Mouse (Mus musculus) neutrophil, adult 65 days (primary cell): ENCODE data around the gene Olfr765. TPM values are rescaled to one million over a fixed set of nuclear protein-coding genes. Genes with fewer than 3 reads are reported as not detected.

ENCODE experiments used
- total RNA-seq: library from RNA; stranded (reverse); gene quantifications from 2 replicates; pipeline ENCODE4 v1.2.4, GENCODE M21; 2023

Olfr765 gene
- total RNA-seq: not detected in 2 replicates

DNA sequence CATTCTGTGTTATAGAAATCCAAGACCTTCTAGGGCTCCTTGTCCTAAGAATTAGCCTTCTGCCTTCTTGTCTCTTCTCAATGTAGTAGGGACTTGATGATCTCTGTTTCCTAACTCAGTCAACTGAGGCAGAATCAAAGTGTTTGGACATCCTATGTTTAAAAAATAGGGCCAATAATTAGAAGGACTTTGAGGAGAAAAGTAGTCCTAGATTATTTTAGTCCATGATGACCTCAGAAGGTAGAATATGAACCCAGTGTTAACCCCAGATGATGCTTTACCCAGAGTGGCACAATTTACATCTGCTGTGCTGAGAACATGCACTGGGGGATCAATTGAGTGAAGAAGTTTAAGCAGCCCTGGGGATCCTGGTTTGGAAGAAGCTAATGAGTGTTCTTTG lies at the start of gene Olfr765:
TSS of gene Olfr765 (minus strand) at position 101 of the 400 bp plus-strand sequence.

DNA sequence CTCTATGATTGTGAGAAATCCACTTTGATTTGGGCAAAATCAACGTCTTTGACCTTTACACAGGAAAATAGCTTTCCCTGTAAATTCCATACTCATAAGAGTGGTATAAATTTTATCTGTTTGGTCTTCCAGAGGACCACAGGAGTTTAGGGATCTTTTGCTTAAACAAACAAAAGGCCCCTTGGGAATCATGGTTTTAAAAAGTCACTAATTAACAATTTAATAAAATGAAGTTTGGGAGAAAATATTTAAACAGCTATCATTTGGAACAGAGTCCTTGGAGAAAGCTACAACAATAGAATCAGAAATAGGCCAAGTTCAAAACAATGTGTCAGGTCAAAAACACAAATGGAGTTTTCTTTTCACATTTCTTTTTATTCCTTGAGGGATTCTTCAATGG lies 49.5 kb upstream of the Olfr765 start, which contains the start of gene Olfr768:
TSS of gene Olfr768 (minus strand) at position 101 of the 400 bp plus-strand sequence.

DNA sequence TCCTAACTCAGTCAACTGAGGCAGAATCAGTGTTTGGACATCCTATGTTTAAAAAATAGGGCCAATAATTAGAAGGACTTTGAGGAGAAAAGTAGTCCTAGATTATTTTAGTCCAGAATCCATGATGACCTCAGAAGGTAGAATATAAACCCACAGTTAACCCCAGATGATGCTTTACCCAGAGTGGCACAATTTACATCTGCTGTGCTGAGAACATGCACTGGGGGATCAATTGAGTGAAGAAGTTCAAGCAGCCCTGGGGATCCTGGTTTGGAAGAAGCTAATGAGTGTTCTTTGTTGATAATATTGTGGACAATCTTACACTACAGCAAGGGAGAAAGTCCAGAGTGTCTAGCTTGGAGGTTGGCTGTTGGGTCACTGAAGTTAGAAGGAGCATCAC lies 33.0 kb upstream of the Olfr765 start, which contains the start of gene Olfr767:
TSS of gene Olfr767 (minus strand) at position 101 of the 400 bp plus-strand sequence.

DNA sequence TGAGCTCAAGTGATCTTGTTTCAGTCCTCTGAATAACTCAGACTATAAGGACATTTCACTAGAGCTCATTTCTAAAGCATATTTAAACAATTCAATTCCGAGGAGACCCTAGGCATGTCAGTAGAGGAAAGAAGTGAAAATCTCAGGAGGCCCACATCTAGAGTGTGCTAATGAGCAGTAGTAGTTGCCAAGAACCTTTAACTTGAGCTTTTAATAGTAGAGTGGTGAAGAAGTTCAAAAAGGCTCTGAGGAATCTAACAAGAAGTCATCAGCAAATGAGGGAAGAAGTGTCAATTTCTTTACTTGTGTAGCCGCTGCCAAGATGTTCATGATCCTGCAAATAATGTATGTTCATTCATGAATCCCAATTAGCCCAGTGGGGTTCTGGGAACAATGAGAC lies 19.1 kb upstream of the Olfr765 start, which contains the start of gene Olfr766-ps1:
TSS of gene Olfr766-ps1 (minus strand) at position 101 of the 400 bp plus-strand sequence.

DNA sequence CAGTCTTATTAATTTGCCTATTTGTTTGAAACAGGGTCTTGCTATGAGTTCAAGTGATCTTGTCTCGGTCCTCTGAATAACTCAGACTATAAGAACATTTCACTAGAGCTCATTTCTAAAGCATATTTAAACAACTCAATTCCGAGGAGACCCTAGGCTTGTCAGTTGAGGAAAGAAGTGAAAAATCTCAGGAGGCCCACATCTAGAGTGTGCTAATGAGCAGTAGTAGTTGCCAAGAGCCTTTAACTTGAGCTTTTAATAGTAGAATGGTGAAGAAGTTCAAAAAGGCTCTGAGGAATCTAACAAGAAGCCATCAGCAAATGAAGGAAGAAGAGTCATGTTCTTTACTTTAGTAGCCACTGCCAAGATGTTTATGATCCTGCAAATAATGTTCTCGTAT lies 10.0 kb downstream of the Olfr765 start, which contains the start of gene Olfr764-ps1:
TSS of gene Olfr764-ps1 (minus strand) at position 101 of the 400 bp plus-strand sequence.

DNA sequence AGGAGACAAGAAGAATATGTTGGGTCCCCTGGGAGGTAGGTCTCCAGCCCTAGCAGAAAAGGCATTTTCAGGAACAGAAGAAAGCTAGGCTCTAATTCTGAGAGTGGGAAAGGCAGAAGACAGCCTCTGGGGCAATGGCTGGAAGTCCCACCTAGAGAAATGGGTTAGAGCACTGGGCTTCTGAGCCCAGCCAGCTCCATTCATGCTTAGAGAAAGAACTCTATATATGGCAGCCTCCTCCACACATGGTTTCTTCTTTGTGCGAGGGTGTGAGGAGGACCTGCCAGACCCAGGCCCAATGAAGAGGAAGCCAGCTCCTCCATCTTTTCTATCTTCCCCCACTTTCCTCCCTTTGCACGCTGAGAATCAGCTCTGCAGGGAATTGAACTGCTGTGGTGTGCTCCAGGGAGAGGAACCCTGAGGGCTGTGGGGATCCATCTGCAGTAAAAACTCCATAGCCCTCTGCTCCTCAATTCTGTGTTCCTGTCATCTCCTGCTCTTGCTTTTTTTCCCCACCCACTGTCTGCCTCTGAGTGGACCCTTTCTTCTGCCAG lies 39.4 kb downstream of the Olfr765 start, which contains the start of gene Olfr763:
TSS of gene Olfr763 (plus strand) at position 504 of the 554 bp plus-strand sequence.

Other genes with a start within 250 kb of the Olfr765 start
- gene Dnajc14, start 245.9 kb downstream of the Olfr765 start, total RNA-seq: 59.9 and 86.6 TPM in 2 replicates
- gene Tmem198b, start 245.6 kb downstream of the Olfr765 start, total RNA-seq: 5.1 and 5.8 TPM in 2 replicates
- gene Sarnp, start 232.7 kb downstream of the Olfr765 start, total RNA-seq: 24.9 and 29.6 TPM in 2 replicates
- gene Ormdl2, start 228.4 kb downstream of the Olfr765 start, total RNA-seq: 20.0 and 24.0 TPM in 2 replicates
- 0.09 and 0.16 TPM in 2 replicates for gene Gdf11, start 158.3 kb downstream of the Olfr765 start, total RNA-seq
- gene Cd63, start 149.0 kb downstream of the Olfr765 start, total RNA-seq: 149 and 180 TPM in 2 replicates
- 3.3 and 5.5 TPM in 2 replicates for gene Rdh5, start 127.1 kb downstream of the Olfr765 start, total RNA-seq
- 81.6 and 81.7 TPM in 2 replicates for gene Bloc1s1, start 126.0 kb downstream of the Olfr765 start, total RNA-seq
- 0.13 TPM in 1 of 2 replicates, not detected in the other for gene Itga7, start 116.2 kb downstream of the Olfr765 start, total RNA-seq
- gene Mettl7b, start 89.0 kb downstream of the Olfr765 start, total RNA-seq: not detected in 2 replicates
- gene Olfr9, start 60.6 kb downstream of the Olfr765 start, total RNA-seq: not detected in 2 replicates
- not detected in 2 replicates for gene Olfr763, start 39.2 kb downstream of the Olfr765 start, total RNA-seq
- not detected in 2 replicates for gene Olfr764-ps1, start 10.1 kb downstream of the Olfr765 start, total RNA-seq
- not detected in 2 replicates for gene Olfr766-ps1, start 19.0 kb upstream of the Olfr765 start, total RNA-seq
- 0.09 TPM in 1 of 2 replicates, not detected in the other for gene Olfr767, start 32.9 kb upstream of the Olfr765 start, total RNA-seq
- gene Olfr768, start 49.4 kb upstream of the Olfr765 start, total RNA-seq: not detected in 2 replicates
- not detected in 2 replicates for gene Olfr769, start 67.9 kb upstream of the Olfr765 start, total RNA-seq
- not detected in 2 replicates for gene Olfr770, start 89.0 kb upstream of the Olfr765 start, total RNA-seq
- not detected in 2 replicates for gene Olfr771, start 114.8 kb upstream of the Olfr765 start, total RNA-seq
- not detected in 2 replicates for gene Olfr772, start 127.9 kb upstream of the Olfr765 start, total RNA-seq
- gene Olfr773, start 137.4 kb upstream of the Olfr765 start, total RNA-seq: not detected in 2 replicates
- not detected in 2 replicates for gene Olfr774, start 186.2 kb upstream of the Olfr765 start, total RNA-seq
- not detected in 2 replicates for gene Olfr775, start 198.4 kb upstream of the Olfr765 start, total RNA-seq
- not detected in 2 replicates for gene Olfr776, start 209.1 kb upstream of the Olfr765 start, total RNA-seq
- gene Olfr777, start 221.5 kb upstream of the Olfr765 start, total RNA-seq: not detected in 2 replicates